Mouse (Mus musculus): ENCODE results near the gene Hic1. TPM values are rescaled to one million over a fixed set of nuclear protein-coding genes. Genes with fewer than 3 reads are reported as not detected.
"Not testable (repeated sequence)": the region's sequence is repeated elsewhere in the genome, so short reads cannot be mapped to it uniquely, and the experiment has no call there.

The Hic1 gene
- total RNA-seq, 2 experiments from 2014 or later, result 3.3 to 4.5 TPM

DNA sequence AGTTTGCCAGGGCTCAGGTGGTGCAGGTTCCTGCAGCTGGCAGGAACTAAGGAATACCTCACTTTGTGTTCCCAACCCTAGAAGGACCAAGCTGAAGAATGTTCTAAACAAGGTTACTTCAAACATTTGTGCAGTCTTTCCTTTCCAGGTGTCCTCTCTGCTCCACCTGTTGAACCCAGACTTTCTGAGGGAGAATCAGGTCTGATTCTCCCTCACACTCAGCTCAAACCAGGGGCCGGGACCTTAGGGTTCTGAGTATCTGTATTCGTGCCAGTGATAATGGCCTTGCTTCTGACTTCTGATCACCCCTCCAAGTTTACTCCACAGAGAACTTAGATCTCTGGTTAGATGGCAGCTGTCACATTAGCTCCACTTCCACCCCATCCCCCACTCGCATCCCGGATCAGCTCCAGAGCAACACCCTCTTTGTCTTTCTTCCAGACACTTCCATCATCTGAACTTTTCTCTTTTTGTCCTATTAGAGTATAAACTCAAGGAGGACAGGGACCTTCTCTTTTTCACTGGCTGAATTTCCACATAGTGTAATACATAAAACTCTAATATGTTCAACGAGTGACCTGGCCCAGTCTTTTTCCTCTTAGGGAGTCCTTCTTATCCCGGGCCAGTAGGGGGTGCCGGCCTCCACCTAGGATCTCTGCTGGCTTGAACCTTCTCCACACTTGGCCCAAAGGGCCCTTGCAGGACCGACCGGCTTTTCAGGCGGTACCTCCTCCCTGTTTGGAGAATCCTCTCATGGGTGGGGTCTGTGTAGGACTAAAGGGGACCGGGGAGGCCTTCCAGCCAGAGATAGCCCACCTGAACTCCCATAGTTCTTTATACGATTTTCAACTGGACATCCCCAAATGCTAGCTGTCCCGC, 23.3 kb upstream of the Hic1 start:
- DNase-seq (ENCODE audit: low spot score in 2 of 2), result peak; percentile 69 to 83

DNA sequence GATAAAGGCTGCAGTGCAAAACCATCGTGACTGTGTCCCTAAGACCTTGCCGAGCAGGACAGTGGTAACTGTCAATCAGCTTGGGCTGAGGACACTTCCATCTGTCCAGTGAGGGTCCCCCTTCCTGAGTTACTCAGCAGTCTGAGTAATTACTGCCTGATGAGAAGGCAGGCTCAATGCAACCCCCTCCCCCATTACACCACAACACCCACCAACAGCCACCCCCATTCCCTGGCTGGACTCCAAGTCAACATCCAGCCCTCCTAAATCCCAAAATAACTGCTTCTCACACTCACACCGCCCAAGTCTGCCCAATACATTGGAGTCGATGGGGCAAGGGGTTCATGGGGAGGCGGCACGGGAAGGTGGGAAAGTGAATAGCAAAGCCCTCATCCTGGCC, 22.5 kb upstream of the Hic1 start:
- no peak for DNase-seq (ENCODE audit: low spot score in 2 of 2)

DNA sequence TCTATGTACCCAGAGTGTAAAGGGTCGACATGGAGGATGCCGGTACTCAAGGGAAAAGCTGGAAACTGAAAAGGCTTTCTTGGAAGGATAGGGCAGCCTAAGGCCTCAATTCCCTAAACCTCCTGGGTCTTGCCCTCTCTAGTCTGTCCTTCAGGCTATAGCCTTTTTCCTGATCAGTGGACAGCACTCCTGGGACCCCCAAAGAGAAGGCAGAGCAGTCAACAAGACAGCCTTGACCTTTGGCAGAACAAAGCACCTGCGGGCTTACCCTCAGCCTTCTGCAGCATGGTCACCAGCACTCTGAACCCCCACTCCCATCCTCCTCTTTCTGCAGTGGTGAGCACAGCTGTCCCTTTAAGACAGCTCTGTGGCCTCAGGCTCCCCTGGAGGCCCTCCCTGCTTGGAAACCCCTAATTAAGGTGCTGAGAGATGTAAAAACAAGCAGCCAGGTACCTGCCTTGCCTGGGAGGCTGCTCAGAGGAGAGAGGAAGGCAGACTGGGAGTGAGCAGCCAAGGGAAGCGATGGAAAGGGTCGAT, 21.7 kb upstream of the Hic1 start, which contains the start of gene Dph1:
Gene Dph1 (minus strand): TSS at position 337 of the 537 bp plus-strand sequence.
- DNase-seq (ENCODE audit: low spot score in 2 of 2), result no peak

DNA sequence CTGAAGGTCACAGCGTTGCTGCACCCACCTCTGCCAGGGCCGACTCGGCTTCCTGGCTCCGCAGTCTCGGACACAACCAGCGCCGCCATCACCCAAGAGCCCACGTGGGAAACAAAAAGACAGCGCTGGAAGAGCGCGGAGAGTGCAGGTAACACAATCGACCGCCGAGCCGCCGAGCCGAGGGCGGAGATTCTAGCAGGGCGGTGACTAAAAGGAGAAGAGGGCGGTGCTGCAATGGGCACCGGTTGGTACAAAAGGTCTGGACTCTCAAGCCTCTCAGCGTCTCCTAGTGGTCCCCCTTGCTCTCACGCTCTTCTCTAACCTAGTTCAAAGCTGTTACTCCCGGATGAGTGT, 21.0 kb upstream of the Hic1 start:
- peak; percentile 68 to 79 for DNase-seq (ENCODE audit: low spot score in 2 of 2)

DNA sequence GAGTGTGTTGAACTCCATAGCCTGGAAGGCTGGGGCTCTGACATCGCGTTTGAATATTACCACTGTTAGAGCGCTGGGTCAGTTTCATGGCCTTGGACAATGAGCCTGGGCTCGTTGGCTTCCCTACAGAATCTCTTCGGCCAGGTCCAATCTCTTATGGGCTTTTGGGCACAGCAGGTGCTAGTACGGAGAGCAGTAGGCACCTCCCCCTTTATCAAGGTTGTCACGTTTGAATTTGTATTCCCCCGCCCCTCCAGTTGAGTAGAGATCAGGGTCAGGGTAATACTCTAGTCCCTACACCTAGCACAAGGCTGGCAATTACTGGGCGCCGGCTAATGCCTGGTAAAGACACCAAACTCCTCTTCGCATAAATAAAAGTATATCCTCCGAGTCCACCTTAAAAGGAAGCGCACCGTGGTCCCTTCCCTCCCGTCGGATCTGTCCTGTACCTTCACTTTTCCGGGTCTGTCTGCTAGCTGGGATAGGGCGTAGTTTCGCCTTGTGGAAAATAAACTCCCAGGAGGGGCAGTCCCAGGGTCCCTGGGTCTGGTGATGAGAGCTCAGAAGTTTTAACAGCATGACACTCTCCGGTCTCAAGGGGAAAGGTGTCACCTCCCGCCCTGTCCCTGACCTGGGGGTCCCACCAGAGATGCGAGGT, 20.5 kb upstream of the Hic1 start:
- DNase-seq (ENCODE audit: low spot score in 2 of 2), result no peak

DNA sequence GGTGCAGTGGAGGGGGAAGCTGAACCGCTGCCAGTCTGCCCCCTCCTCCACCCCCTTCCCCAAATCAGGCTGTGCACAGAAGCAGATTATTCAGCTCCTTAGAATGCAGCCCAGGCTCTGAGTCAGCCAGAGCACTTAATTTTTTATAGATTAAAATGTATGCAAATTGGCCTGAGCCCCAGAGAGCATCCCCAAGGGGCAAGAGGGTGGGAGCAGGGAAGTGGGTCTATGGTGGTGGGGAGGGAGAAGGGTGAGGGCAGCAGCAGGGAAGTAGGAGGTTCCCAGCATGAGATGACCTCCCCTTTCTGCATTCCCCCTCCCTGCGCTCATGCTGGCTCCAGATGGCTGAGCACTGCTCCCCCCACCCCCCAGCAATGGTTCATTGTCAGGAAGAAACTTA, 15.7 kb upstream of the Hic1 start:
- DNase-seq (ENCODE audit: low spot score in 2 of 2), result no peak

DNA sequence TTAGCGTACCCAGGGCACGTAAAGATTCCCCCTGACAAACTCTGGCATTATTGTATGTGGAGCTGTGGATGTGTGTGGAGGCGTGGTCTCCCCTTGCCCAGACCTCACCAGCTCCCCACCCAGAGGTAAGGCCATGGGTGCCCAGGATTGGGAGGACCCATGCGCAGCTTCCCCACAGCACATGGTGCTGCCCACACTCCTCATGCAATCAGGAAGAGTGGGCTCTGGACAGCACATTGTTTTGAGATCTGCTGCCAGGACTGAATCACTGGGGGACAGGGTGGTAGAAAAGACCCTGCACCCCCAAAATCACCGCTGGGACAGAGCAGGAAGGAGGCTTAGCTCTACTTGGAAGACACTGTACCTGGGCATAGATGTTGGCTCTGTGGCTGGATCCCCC, 15.3 kb upstream of the Hic1 start:
- no peak for DNase-seq (ENCODE audit: low spot score in 2 of 2)

DNA sequence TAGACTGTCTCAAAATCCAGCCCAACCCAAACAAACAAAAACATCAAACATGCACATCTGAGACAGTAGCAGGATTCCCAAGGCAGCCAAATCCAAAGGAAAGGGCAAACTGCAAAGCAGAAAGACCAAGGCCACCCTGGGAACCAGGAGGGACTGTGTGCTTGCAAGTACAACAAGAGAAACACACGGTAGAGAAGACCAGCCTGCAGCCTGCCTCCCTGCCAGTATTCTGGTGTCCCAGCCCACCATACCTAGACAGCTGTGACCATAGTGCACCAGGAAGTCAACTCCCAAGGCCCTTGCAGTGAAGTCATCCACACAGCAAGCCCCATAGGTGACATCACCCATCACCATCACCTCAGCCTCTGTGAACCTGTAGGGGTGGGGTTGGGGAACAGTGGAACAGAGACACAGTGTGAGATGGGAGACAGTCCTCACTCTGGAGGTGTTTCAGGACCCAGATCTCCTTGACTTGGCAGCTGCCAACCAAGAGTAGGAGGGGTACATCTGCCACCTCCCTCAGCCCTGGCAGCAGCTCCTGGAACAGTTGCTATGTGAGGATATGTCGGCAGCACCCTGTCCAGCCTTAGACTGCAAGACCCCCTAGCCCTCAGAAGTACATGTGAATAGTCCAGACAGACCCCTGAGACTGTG, 14.7 kb upstream of the Hic1 start:
- no peak for DNase-seq (ENCODE audit: low spot score in 2 of 2)

DNA sequence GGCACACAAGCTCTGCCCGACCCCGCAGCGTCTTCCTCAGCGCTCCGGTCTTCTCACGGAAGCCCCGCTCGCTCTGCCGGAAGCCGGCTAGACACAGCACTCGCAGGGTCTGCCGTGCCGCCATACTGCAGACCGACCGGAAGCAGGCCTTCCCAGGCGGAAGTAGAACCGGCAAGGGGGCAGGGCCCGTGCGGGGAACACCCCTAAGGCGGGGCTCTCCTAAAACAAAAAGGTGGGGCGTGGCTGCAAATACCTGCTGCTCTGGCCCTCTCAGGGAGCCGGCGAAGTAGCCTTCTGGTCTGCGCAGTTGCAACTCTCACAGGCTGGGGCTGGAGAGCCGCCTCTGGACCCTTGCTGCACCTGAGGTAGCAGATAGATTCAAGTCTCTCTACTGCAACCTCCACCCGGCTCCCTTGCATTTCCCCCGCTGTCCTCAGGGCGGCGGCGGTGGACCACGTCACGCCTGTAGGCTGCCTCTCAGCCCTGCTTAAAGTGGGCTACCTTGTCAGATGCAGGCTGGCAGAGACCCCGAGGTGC, 9.4 kb upstream of the Hic1 start, which contains the start of gene Ovca2:
Gene Ovca2 (minus strand): TSS at position 164 of the 537 bp plus-strand sequence.
- peak; percentile 93 to 95 for DNase-seq (ENCODE audit: low spot score in 2 of 2)

DNA sequence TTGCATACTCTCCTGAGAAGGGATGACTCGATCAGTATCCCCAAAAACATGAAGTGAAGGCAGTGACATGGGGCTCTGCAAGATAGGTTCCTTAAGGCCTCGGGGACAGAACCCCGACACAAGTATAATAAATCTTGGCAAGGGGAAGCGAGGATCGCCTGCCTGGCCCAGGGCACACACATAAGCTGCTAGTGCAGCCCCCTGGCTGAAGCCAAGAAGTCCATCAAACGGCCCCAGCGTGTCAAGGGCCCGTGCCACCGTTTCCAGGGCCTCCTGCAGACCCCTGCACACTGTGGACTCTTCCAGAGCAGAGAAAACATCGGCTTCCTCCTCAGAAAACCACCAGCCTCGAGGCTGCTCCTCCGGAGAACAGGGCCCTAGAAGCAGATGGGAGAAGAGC, 8.7 kb upstream of the Hic1 start:
- no peak for DNase-seq (ENCODE audit: low spot score in 2 of 2)

DNA sequence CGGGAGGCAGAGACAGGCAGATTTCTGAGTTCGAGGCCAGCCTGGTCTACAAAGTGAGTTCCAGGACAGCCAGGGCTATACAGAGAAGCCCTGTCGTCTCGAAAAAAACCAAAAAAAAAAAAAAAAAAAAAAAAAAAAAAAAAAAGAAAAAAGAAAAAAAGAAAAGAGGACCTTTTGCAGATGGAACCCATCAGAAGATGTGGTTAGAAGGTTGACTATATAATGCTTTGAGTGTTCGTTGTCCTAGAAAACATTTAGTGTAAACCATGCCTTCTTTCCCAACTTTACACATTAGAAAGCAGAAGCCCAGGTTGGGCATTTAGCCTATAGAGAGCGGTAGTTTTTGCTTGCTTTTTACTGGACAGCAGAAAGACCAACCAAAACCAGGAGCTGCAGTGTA, 5.3 kb upstream of the Hic1 start:
- not testable (repeated sequence) for DNase-seq (ENCODE audit: low spot score in 2 of 2)

DNA sequence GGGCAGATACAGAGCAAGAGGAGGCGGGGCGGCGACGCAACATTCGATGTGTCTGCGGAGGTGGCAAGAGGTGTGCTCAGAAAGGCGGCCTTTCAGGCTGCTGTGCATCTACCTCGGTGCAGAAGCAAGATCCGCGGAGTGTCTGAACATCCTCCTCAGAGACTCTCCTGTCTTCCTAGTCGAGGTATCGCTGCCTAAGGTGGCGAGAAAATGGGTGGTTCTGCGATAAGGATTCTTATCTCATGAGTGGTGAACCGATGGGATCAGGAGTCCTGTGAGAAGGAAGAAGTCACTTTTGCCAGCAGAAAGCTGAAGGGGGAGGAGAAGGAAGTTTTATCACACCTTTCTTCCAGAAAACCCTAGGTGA, 4.5 kb upstream of the Hic1 start:
- no peak for DNase-seq (ENCODE audit: low spot score in 2 of 2)

DNA sequence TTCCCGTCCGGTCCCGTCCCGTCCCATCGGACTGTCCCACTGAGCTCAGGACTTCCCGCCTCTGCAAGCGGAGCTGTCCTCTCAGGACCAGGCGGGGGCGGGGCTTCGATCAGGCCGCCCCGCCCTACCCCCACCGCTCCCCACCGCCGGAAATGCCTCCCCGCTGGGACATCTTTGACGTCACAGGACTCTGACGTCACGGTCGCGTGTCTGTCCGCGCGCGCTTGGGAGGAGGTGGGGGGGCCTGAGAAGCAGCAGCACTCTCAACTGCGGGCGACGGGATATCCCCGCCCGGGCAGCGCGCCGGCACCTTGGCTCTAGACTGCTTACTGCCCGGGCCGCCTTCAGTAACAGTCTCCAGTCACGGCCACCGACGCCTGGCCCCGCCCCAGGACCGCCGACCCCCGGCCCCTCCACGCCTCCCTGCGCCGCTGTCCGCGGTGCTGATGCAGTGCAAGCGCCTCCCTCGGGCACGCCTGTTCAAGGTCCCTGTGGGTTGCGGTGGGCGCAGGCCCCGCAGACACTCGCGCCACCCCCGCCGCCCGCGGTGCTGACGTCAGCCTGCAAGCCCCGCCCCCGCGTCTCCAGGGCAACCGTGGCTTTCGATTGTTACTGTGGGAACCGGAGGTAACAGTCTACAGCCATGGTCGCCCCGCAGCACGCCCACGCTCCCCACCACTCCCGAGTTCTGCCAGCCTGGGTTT, 3.9 kb upstream of the Hic1 start:
- DNase-seq (ENCODE audit: low spot score in 2 of 2), result peak; percentile 93 to 96

DNA sequence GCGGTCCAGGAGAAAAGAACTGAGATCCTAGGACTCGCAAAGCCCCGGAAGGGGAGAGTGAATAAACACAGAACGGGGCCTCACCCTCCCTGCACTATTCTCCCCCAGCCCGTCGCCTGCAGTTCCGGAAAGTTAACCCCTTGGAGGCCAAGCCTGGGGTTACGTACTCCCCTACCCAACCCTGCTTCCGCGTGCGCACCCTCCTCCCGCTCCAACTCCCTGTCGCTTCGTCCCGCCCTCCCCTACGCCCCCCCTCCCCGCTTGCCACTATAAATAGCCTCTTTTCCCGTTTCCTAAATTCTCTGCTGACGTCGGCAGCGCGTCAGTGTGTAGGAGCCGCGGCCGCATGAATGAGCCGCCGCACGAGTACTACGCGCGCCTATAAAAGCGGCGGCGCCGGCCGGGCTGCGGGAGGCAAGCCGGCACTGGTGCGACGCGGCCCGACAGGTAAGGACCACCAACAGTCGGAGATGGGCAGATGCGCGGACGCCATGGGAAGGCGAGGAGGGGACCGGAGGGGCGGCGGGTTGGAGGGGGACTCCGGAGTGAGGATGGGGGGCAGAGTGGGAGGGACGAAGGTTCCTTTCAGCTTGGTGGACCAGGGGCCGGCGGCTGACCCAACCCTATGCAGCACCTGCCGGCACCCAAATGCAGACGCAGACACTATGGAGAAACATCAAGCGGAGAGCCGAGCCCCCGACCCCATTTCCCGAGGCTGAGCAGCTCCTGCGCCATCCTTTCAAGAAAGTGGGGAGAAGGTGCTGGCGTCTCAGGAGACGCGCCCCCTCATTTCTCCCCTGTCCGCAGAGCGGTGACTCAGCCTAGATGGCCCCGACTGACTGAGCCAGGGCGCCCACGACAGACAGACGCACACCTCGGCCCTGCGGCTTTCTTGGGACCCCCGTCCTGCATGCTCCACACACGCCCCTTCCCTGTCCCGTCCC, 3.1 kb upstream of the Hic1 start:
- DNase-seq (ENCODE audit: low spot score in 2 of 2), result peak in 1 of 2 experiments; percentile 69

DNA sequence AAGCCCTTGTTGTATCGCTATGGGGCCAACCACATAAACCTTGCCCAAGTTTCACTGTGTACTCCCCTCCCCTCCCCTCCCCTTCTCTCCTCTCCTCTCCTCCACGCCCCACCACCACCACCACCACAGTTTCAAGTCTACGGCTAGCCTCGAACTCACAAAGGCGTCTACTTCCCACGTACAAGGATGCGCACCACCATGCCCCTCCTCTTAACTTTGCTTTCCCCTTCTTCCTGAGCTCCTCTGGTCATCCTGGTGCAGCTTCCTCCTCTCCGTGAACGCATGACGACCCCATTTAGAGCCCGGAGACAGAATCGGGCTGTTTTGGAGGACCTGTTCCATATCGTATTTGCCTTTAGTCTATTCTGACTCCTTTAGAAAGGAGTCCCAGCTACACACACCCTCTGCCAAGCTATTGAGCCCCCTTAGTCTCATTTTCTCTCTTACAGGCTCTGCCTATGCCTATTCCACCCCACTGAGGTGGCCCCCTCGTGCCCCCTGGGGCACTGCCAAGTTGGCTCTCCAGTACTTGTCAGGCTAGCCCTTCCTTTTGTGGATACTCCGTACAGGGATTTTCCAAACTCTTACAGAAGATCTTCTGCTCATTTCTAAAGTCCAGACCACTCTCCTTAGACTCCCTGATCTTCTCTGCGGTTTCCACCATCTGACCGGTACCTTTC, 2.0 kb upstream of the Hic1 start:
- DNase-seq (ENCODE audit: low spot score in 2 of 2), result no peak

DNA sequence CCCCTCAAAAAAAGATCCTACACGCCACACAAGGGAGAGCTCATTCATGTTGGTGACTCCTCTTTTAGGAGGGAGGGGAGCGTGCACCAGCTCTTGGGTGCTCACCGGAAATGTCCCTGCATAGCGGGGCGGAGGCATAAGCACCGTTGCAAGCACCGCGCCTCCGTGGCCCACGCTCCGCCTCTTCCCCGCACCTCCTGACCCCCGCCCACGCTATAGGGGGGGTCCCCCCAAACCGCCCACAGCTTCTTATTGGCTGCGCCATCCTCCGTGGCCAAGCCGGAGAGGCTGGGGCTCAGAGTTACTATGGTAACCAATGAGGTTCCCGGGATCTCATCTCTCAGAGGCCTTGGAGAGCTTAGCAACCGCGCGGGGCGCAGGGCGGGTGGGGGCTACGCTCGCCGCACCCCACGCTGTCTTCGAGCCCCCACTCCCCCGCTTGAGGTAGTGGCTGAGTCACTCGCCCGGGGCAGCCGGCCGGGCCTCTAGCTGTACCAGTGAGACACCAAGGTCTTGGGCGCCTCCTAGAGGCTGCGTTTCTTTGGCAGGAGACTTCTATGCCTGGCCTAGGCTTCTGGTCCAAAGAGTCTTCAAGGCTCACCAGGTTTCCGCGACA, 925 bp upstream of the Hic1 start:
- peak; percentile 90 to 92 for DNase-seq (ENCODE audit: low spot score in 2 of 2)

DNA sequence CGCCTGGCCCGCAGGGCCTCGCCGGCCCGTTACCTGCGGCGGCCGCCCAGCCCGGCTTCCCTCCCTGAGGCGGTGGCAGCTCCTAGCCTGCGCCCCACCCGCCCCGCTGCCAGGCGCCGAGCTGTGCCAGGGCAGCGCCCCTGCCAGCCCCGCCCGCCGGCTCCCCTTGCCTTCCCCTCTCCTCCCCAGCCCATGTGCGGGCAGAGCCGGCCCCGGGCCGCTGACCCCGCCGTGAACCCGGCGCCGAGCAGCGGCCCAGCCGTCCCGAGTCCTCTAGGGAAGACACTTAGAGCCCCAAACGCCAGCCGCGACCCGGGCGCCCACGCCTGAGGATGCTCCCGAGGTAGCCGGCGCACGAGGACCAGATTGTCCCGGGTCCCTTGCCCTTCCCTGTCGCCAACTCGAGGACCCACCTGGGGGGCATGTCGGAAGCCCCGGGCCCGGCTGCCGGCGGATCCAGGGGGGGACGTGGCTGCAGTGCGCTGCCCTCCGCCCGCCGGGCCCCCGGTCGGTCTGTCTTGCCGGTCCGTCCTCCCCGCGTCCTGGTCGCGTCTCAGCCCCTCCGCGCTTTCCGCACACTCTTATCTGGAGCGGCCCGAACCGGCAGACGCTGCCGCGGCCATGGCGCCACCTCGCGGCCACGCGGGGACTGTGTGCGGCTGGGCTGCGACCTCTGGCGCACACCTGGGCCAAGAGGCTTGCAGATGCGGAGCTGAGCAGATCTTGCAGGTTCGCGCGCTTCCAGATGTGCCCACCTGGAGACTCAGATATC, 543 bp downstream of the Hic1 start:
- peak; percentile 75 to 77 for DNase-seq (ENCODE audit: low spot score in 2 of 2)
